In genomic region chr12:31350191-31350943, GRCm38 (mm10) we compare ENCODE assay signal across 8 mouse cellular contexts. TPM values are rescaled to one million over a fixed set of nuclear protein-coding genes. Genes with fewer than 3 reads are reported as not detected.
DNase-seq lines count a peak whose midpoint lies in the region; ATAC-seq and TF ChIP-seq lines count a peak whose summit lies in the region.

No protein-coding gene starts in this region.

- peaks cover 56% of the 10 kb centered on the region for H3K79me2 ChIP-seq in macrophage (ENCODE audit: inconsistent target)

- peaks cover 0 to 8% of the 10 kb centered on the region in 2 experiments; a peak in 2 of 4 replicates for H3K4me1 ChIP-seq in heart, embryonic 14.5 days (ENCODE audit: control insufficient read depth in 2 of 2, insufficient read depth in 2 of 2, low read length in 2 of 2)
- peaks cover 26% of the 10 kb centered on the region for H3K4me1 ChIP-seq in G1E (ENCODE audit: insufficient read depth, low read depth, low read length)
- H3K4me1 ChIP-seq in forebrain, postnatal 0 days (ENCODE audit: insufficient read depth), result peaks cover 4% of the 10 kb centered on the region

- H3K9me3 ChIP-seq in heart, embryonic 14.5 days (ENCODE audit: control insufficient read depth, low read length), result no peaks in the 10 kb centered on the region
- H3K9me3 ChIP-seq in G1E (replicated peaks), result no peaks in the 10 kb centered on the region
- H3K9me3 ChIP-seq in forebrain, postnatal 0 days (ENCODE audit: low read length), result no peaks in the 10 kb centered on the region

- H3K4me3 ChIP-seq in heart, embryonic 14.5 days (ENCODE audit: control insufficient read depth in 1 of 2, insufficient read depth in 1 of 2, low read depth in 1 of 2, low read length in 2 of 2), result peak overlapping the region; percentile 82 to 92
- peak overlapping the region; percentile 93 for H3K4me3 ChIP-seq in G1E (ENCODE audit: low read depth, low read length)
- H3K4me3 ChIP-seq in forebrain, postnatal 0 days (ENCODE audit: low read depth, low read length), result peak overlapping the region; percentile 97
- H3K4me3 ChIP-seq in macrophage (ENCODE audit: inconsistent target), result peak overlapping the region; percentile 85

- peak overlapping the region; percentile 77 for H3K4me2 ChIP-seq in heart, embryonic 14.5 days (ENCODE audit: low read length)
- H3K4me2 ChIP-seq in forebrain, postnatal 0 days (ENCODE audit: low read depth), result peak overlapping the region; percentile 80

- no peak for TF ChIP-seq CTCF in G1E (IDR thresholded peaks at IDR 0.05; ENCODE audit: low read depth, low read length)
- TF ChIP-seq CTCF in forebrain, postnatal 0 days (IDR thresholded peaks at IDR 0.05; ENCODE audit: low read depth), result no peak

- peak overlapping the region; percentile 84 to 92; a peak in 2 of 4 replicates for H3K27ac ChIP-seq in heart, embryonic 14.5 days (replicated peaks in 1 of 2; ENCODE audit: control insufficient read depth in 1 of 2, insufficient read depth in 1 of 2, low read depth in 2 of 2, low read length in 2 of 2)
- H3K27ac ChIP-seq in forebrain, postnatal 0 days (ENCODE audit: low read depth, low read length), result no peak overlapping the region; the same call in 1 of the 2 replicates
- peak overlapping the region; percentile 28; the same call in 1 of the 2 replicates for H3K27ac ChIP-seq in macrophage

- H3K36me3 ChIP-seq in heart, embryonic 14.5 days (ENCODE audit: control insufficient read depth, insufficient read depth, low read length), result peaks cover 37% of the 10 kb centered on the region
- H3K36me3 ChIP-seq in G1E (replicated peaks), result peaks cover 34% of the 10 kb centered on the region
- peaks cover 10% of the 10 kb centered on the region; the same call in 1 of the 2 replicates for H3K36me3 ChIP-seq in forebrain, postnatal 0 days (ENCODE audit: insufficient read depth)
- peaks cover 8% of the 10 kb centered on the region; the same call in 1 of the 2 replicates for H3K36me3 ChIP-seq in macrophage (ENCODE audit: inconsistent target)

- 23% methylated on average over 15 of the region's 15 CpGs for WGBS in heart, embryonic 14.5 days
- WGBS in forebrain, postnatal 0 days, result 26% methylated on average over 15 of the region's 15 CpGs
- 14% methylated on average over 15 of the region's 15 CpGs for WGBS in macrophage (ENCODE audit: missing documents)

- H3K9ac ChIP-seq in heart, embryonic 14.5 days (ENCODE audit: low read length), result peak overlapping the region; percentile 93
- peak overlapping the region; percentile 91 for H3K9ac ChIP-seq in forebrain, postnatal 0 days

- DNase-seq in heart, adult 8-10 months (ENCODE audit: low spot score), result no peak
- DNase-seq in G1E (ENCODE audit: low spot score), result peak; percentile 6
- no peak for DNase-seq in forebrain, postnatal 0 days
- DNase-seq in embryo, embryonic 9.5 days (ENCODE audit: extremely low spot score), result no peak
- DNase-seq in thymus, postnatal 36 days, result no peak
- no peak for DNase-seq in embryo, embryonic 10.5 days (ENCODE audit: low spot score)

- ATAC-seq in heart, embryonic 14.5 days (ENCODE audit: insufficient number of reproducible peaks, insufficient read depth, low FRiP score, low read depth), result no peak
- 0 out of 2 replicates have a peak, but pooled peaks have one; percentile 1 for ATAC-seq in G1E (ENCODE audit: extremely low read depth, insufficient number of reproducible peaks, low FRiP score, poor library complexity, severe bottlenecking)
- ATAC-seq in forebrain, postnatal 0 days, result no peak

- H3K27me3 ChIP-seq in heart, embryonic 14.5 days (ENCODE audit: control insufficient read depth, insufficient read depth, low read length), result no peaks in the 10 kb centered on the region
- H3K27me3 ChIP-seq in G1E (ENCODE audit: insufficient read depth, low read length), result no peaks in the 10 kb centered on the region
- H3K27me3 ChIP-seq in forebrain, postnatal 0 days (ENCODE audit: insufficient read depth, low read length), result no peaks in the 10 kb centered on the region

RNA-seq across cellular contexts. Expression of gene Dld, which starts 0.9 kb away (rescaled TPM):
- polyA plus RNA-seq in heart, embryonic 14.5 days (2014; fragmentation: Nextera tagmentation; extraction: Ambion mirVana), result 214 and 224 TPM in 2 replicates
- 100 to 1,000 TPM; 368 to 419 (median 398) TPM for total RNA-seq in heart, adult 8-10 months (2022)
- 146 and 149 TPM in 2 replicates for total RNA-seq in G1E (2014; fragmentation: Nextera tagmentation)
- 159 and 214 TPM in 2 replicates for total RNA-seq in G1E (2017)
- 5.9 and 10.7 TPM in 2 replicates for polyA plus RNA-seq in G1E (2012)
- 57.5 and 64.2 TPM in 2 replicates for total RNA-seq in forebrain, postnatal 0 days (2014; rRNA removed)
- 110 and 114 TPM in 2 replicates for polyA plus RNA-seq in forebrain, postnatal 0 days (2015; fragmentation: Nextera tagmentation; extraction: Ambion mirVana)
- 100 to 1,000 TPM in 4 of 26 experiments, 10 to 100 TPM in 22; 52.6 to 138 (median 78.0) TPM for total RNA-seq in macrophage (2018; cell fraction: chromatin; rRNA removed)
- 10 to 100 TPM; 62.1 to 90.4 (median 71.4) TPM for total RNA-seq in macrophage (2018; cell fraction: cytosol; rRNA removed)
- total RNA-seq in macrophage (2018; cell fraction: nucleus; rRNA removed), result 100 to 1,000 TPM in 1 of 26 experiments, 10 to 100 TPM in 25; 52.5 to 108 (median 72.0) TPM
- polyA plus RNA-seq in macrophage (2018), result 62.2 to 102 TPM (median 81.6 TPM) in 3 replicates

RNA-seq across cellular contexts. Expression of gene Slc26a3, which starts 40.3 kb away (rescaled TPM):
- 0.13 and 0.35 TPM in 2 replicates for polyA plus RNA-seq in heart, embryonic 14.5 days (2014; fragmentation: Nextera tagmentation; extraction: Ambion mirVana)
- total RNA-seq in heart, adult 8-10 months (2022), result 1 to 10 TPM; 1.1 to 2.4 (median 1.4) TPM
- total RNA-seq in G1E (2014; fragmentation: Nextera tagmentation) (not detected in 2 replicates), G1E (2017) (0.17 and 0.66 TPM in 2 replicates)
- polyA plus RNA-seq in G1E (2012) (not detected in 2 replicates), macrophage (2018) (not detected in 3 replicates)
- 0.46 TPM in 1 of 2 replicates, not detected in the other for total RNA-seq in forebrain, postnatal 0 days (2014; rRNA removed)
- 0.14 TPM in 1 of 2 replicates, not detected in the other for polyA plus RNA-seq in forebrain, postnatal 0 days (2015; fragmentation: Nextera tagmentation; extraction: Ambion mirVana)
- total RNA-seq in macrophage (2018; cell fraction: chromatin; rRNA removed), result not detected
- not detected for total RNA-seq in macrophage (2018; cell fraction: cytosol; rRNA removed)
- total RNA-seq in macrophage (2018; cell fraction: nucleus; rRNA removed), result not detected
